Mouse (Mus musculus): ENCODE measurements around the gene Pik3ip1. TPM values are rescaled to one million over a fixed set of nuclear protein-coding genes. Genes with fewer than 3 reads are reported as not detected.

The Pik3ip1 gene
- total RNA-seq, 2 experiments from 2014 or later: 25.7 to 26.5 TPM

- intact Hi-C loops (cut with DNase I): no loop called here
- DNase-seq (ENCODE audit: low spot score in 2 of 2): no peak
Measured at GRCm38 (mm10) chr11:3362854-3363253, 32.7 kb downstream of the Pik3ip1 start.

- DNase-seq (ENCODE audit: low spot score in 2 of 2): no peak
- intact Hi-C loops (cut with DNase I): no loop called here
Measured at GRCm38 (mm10) chr11:3366411-3366810, 36.2 kb downstream of the Pik3ip1 start.

GRCm38 (mm10) chr11:3368983-3369382 lies 38.8 kb downstream of the Pik3ip1 start:
- DNase-seq (ENCODE audit: low spot score in 2 of 2): no peak
- intact Hi-C loops (cut with DNase I): no loop called here

- DNase-seq (ENCODE audit: low spot score in 2 of 2): no peak
- intact Hi-C loops (cut with DNase I): no loop called here
Measured at GRCm38 (mm10) chr11:3369449-3369848, 39.2 kb downstream of the Pik3ip1 start.

- DNase-seq (ENCODE audit: low spot score in 2 of 2): no peak
- intact Hi-C loops (cut with DNase I): no loop called here
Measured at GRCm38 (mm10) chr11:3370162-3370561, 40.0 kb downstream of the Pik3ip1 start.

- DNase-seq (ENCODE audit: low spot score in 2 of 2): peak; percentile 84 to 85
- intact Hi-C loops (cut with DNase I): no loop called here
Measured at GRCm38 (mm10) chr11:3370928-3371598, 40.9 kb downstream of the Pik3ip1 start.

- no peak for DNase-seq (ENCODE audit: low spot score in 2 of 2)
- intact Hi-C loops (cut with DNase I): no loop called here
Measured at GRCm38 (mm10) chr11:3371599-3372295, 41.5 kb downstream of the Pik3ip1 start.

- intact Hi-C loops (cut with DNase I): no loop called here
- DNase-seq (ENCODE audit: low spot score in 2 of 2): peak; percentile 19 to 37
Measured at GRCm38 (mm10) chr11:3373591-3374292, 43.5 kb downstream of the Pik3ip1 start.

- intact Hi-C loops (cut with DNase I): no loop called here
- no peak for DNase-seq (ENCODE audit: low spot score in 2 of 2)
Measured at GRCm38 (mm10) chr11:3374293-3374645, 44.1 kb downstream of the Pik3ip1 start.

- no peak for DNase-seq (ENCODE audit: low spot score in 2 of 2)
- intact Hi-C loops (cut with DNase I): no loop called here
Measured at GRCm38 (mm10) chr11:3374741-3375140, 44.5 kb downstream of the Pik3ip1 start.

GRCm38 (mm10) chr11:3379427-3379826 lies 49.2 kb downstream of the Pik3ip1 start:
- DNase-seq (ENCODE audit: low spot score in 2 of 2): no peak
- intact Hi-C loops (cut with DNase I): no loop called here

GRCm38 (mm10) chr11:3381148-3381814 lies 51.1 kb downstream of the Pik3ip1 start:
- intact Hi-C loops (cut with DNase I): no loop called here
- DNase-seq (ENCODE audit: low spot score in 2 of 2): no peak

- no peak for DNase-seq (ENCODE audit: low spot score in 2 of 2)
- intact Hi-C loops (cut with DNase I): no loop called here
Measured at GRCm38 (mm10) chr11:3382602-3383594, 52.7 kb downstream of the Pik3ip1 start.

- peak; percentile 90 to 91 for DNase-seq (ENCODE audit: low spot score in 2 of 2)
- intact Hi-C loops (cut with DNase I): loop anchor here (5.0 kb wide), 2 partner anchors 65 to 130 kb away; partner anchors contain the start of gene Rnf185
Measured at GRCm38 (mm10) chr11:3386941-3387368, 56.8 kb downstream of the Pik3ip1 start.

- DNase-seq (ENCODE audit: low spot score in 2 of 2): no peak
- intact Hi-C loops (cut with DNase I): loop anchor here (5.0 kb wide), 2 partner anchors 65 to 130 kb away; partner anchors contain the start of gene Rnf185
Measured at GRCm38 (mm10) chr11:3387482-3388196, 57.4 kb downstream of the Pik3ip1 start.

- DNase-seq (ENCODE audit: low spot score in 2 of 2): no peak
- intact Hi-C loops (cut with DNase I): loop anchor here (5.0 kb wide), 2 partner anchors 62 to 127 kb away; partner anchors contain the start of gene Rnf185
Measured at GRCm38 (mm10) chr11:3389996-3390395, 59.8 kb downstream of the Pik3ip1 start.

GRCm38 (mm10) chr11:3390789-3391188 lies 60.6 kb downstream of the Pik3ip1 start:
- intact Hi-C loops (cut with DNase I): no loop called here
- no peak for DNase-seq (ENCODE audit: low spot score in 2 of 2)

- intact Hi-C loops (cut with DNase I): no loop called here
- no peak for DNase-seq (ENCODE audit: low spot score in 2 of 2)
Measured at GRCm38 (mm10) chr11:3392526-3392925, 62.3 kb downstream of the Pik3ip1 start.
